Mouse (Mus musculus): ENCODE measurements at regions not wholly inside any gene's neighbourhood (a gene's known extent, or its start where the extent isn't known, plus 50 kb on each side); places are given as distances from the start of the nearest gene placed in this dataset.

- H3K36me3 ChIP-seq (ENCODE audit: control insufficient read depth, insufficient read depth, low read length), result no peaks in the 10 kb centered on the region
- no peak overlapping the region for H3K27ac ChIP-seq (ENCODE audit: low read depth, low read length)
- no peak overlapping the region for H3K9ac ChIP-seq (ENCODE audit: low read depth, low read length)
- no peaks in the 10 kb centered on the region for H3K9me3 ChIP-seq (ENCODE audit: control insufficient read depth, low read length)
- H3K4me1 ChIP-seq (ENCODE audit: control insufficient read depth, insufficient read depth, low read depth, low read length), result no peaks in the 10 kb centered on the region
- no peak overlapping the region for H3K4me3 ChIP-seq (ENCODE audit: low read length)
- H3K27me3 ChIP-seq (replicated peaks; ENCODE audit: control insufficient read depth, insufficient read depth, low read length), result no peaks in the 10 kb centered on the region
- no peak overlapping the region for H3K4me2 ChIP-seq (ENCODE audit: low read length)
- peak; percentile 61; the same call in 1 of the 2 replicates for ATAC-seq
- WGBS, result 65% methylated on average over 7 of the region's 7 CpGs
Measured at GRCm38 (mm10) chr3:4444611-4445394, 1305.8 kb upstream of the Gm8797 start.

- H3K9me3 ChIP-seq (ENCODE audit: control insufficient read depth, low read length), result no peaks in the 10 kb centered on the region
- H3K4me3 ChIP-seq (ENCODE audit: low read length), result no peak overlapping the region
- no peak overlapping the region for H3K27ac ChIP-seq (ENCODE audit: low read depth, low read length)
- ATAC-seq, result no peak
- H3K36me3 ChIP-seq (ENCODE audit: control insufficient read depth, insufficient read depth, low read length), result no peaks in the 10 kb centered on the region
- H3K27me3 ChIP-seq (replicated peaks; ENCODE audit: control insufficient read depth, insufficient read depth, low read length), result no peaks in the 10 kb centered on the region
- no peaks in the 10 kb centered on the region for H3K4me1 ChIP-seq (ENCODE audit: control insufficient read depth, insufficient read depth, low read depth, low read length)
- H3K4me2 ChIP-seq (ENCODE audit: low read length), result no peak overlapping the region
- no peak overlapping the region for H3K9ac ChIP-seq (ENCODE audit: low read depth, low read length)
Measured at GRCm38 (mm10) chr3:4468031-4468430, 1282.6 kb upstream of the Gm8797 start.

Data from hindbrain, embryonic 16.5 days (tissue).